Mouse (Mus musculus): ENCODE data around the gene Carns1. TPM values are rescaled to one million over a fixed set of nuclear protein-coding genes. Genes with fewer than 3 reads are reported as not detected.

Gene Carns1
- polyA plus RNA-seq, 1 experiment = 2.1 TPM

- TF ChIP-seq EP300 (IDR thresholded peaks at IDR 0.05; ENCODE audit: insufficient read depth, low read depth, low read length) (no peak), POLR2A (IDR thresholded peaks at IDR 0.05; ENCODE audit: insufficient read depth, low read length) (no peak), CTCF (IDR thresholded peaks at IDR 0.05; ENCODE audit: low read depth, low read length) (no peak)
- Histone ChIP-seq H3K36me3 (ENCODE audit: control insufficient read depth, insufficient read depth, low read length, poor library complexity, severe bottlenecking) (no peaks in the 10 kb centered on the region), H3K4me3 (ENCODE audit: low read depth, low read length) (peak within 1 kb of the TSS; percentile 81), H3K27ac (ENCODE audit: insufficient read depth, low read length) (no peak within 1 kb of the TSS), H3K4me1 (ENCODE audit: control insufficient read depth, insufficient read depth, low read length) (no peaks in the 10 kb centered on the region), H3K9me3 (replicated peaks; ENCODE audit: control insufficient read depth, insufficient read depth, low read length, poor library complexity, severe bottlenecking) (no peaks in the 10 kb centered on the region), H3K9ac (ENCODE audit: low read depth, poor library complexity, severe bottlenecking) (peak within 1 kb of the TSS; percentile 79), H3K27me3 (ENCODE audit: control insufficient read depth, insufficient read depth, low read length, poor library complexity, severe bottlenecking) (no peaks in the 10 kb centered on the region)
These were observed 12.4 kb downstream of the Carns1 start, which contains the start of gene Rps6kb2 for GRCm38 (mm10) chr19:4162646-4163542. TSS of gene Rps6kb2 (minus strand) at chr19:4163354.

GRCm38 (mm10) chr19:4159049-4159448, 16.2 kb downstream of the Carns1 start:
- Histone ChIP-seq H3K9me3 (replicated peaks; ENCODE audit: control insufficient read depth, insufficient read depth, low read length, poor library complexity, severe bottlenecking) (no peaks in the 10 kb centered on the region), H3K27ac (ENCODE audit: insufficient read depth, low read length) (no peak overlapping the region), H3K27me3 (ENCODE audit: control insufficient read depth, insufficient read depth, low read length, poor library complexity, severe bottlenecking) (no peaks in the 10 kb centered on the region), H3K4me1 (ENCODE audit: control insufficient read depth, insufficient read depth, low read length) (no peaks in the 10 kb centered on the region), H3K9ac (ENCODE audit: low read depth, poor library complexity, severe bottlenecking) (no peak overlapping the region), H3K36me3 (ENCODE audit: control insufficient read depth, insufficient read depth, low read length, poor library complexity, severe bottlenecking) (no peaks in the 10 kb centered on the region), H3K4me3 (ENCODE audit: low read depth, low read length) (no peak overlapping the region)
- no peak for TF ChIP-seq POLR2A (IDR thresholded peaks at IDR 0.05; ENCODE audit: insufficient read depth, low read length)
- no peak for TF ChIP-seq EP300 (IDR thresholded peaks at IDR 0.05; ENCODE audit: insufficient read depth, low read depth, low read length)
- TF ChIP-seq CTCF (IDR thresholded peaks at IDR 0.05; ENCODE audit: low read depth, low read length) = no peak

GRCm38 (mm10) chr19:4156771-4157170, 18.5 kb downstream of the Carns1 start:
- Histone ChIP-seq H3K4me3 (ENCODE audit: low read depth, low read length) (no peak overlapping the region), H3K36me3 (ENCODE audit: control insufficient read depth, insufficient read depth, low read length, poor library complexity, severe bottlenecking) (no peaks in the 10 kb centered on the region)

GRCm38 (mm10) chr19:4156073-4156579, 19.2 kb downstream of the Carns1 start:
- Histone ChIP-seq H3K9me3 (replicated peaks; ENCODE audit: control insufficient read depth, insufficient read depth, low read length, poor library complexity, severe bottlenecking) (no peaks in the 10 kb centered on the region), H3K36me3 (ENCODE audit: control insufficient read depth, insufficient read depth, low read length, poor library complexity, severe bottlenecking) (no peaks in the 10 kb centered on the region), H3K27me3 (ENCODE audit: control insufficient read depth, insufficient read depth, low read length, poor library complexity, severe bottlenecking) (no peaks in the 10 kb centered on the region), H3K9ac (ENCODE audit: low read depth, poor library complexity, severe bottlenecking) (0 out of 2 replicates have a peak overlapping the region, but pooled peaks have one; percentile 12), H3K27ac (ENCODE audit: insufficient read depth, low read length) (no peak overlapping the region), H3K4me1 (ENCODE audit: control insufficient read depth, insufficient read depth, low read length) (no peaks in the 10 kb centered on the region), H3K4me3 (ENCODE audit: low read depth, low read length) (peak overlapping the region; percentile 19)
- TF ChIP-seq EP300 (IDR thresholded peaks at IDR 0.05; ENCODE audit: insufficient read depth, low read depth, low read length) (no peak), CTCF (IDR thresholded peaks at IDR 0.05; ENCODE audit: low read depth, low read length) (no peak), POLR2A (IDR thresholded peaks at IDR 0.05; ENCODE audit: insufficient read depth, low read length) (no peak)

More at GRCm38 (mm10) chr19:4156771-4157170, 18.5 kb downstream of the Carns1 start:
- Histone ChIP-seq H3K27me3 (ENCODE audit: control insufficient read depth, insufficient read depth, low read length, poor library complexity, severe bottlenecking) (no peaks in the 10 kb centered on the region), H3K4me1 (ENCODE audit: control insufficient read depth, insufficient read depth, low read length) (no peaks in the 10 kb centered on the region), H3K9me3 (replicated peaks; ENCODE audit: control insufficient read depth, insufficient read depth, low read length, poor library complexity, severe bottlenecking) (no peaks in the 10 kb centered on the region), H3K9ac (ENCODE audit: low read depth, poor library complexity, severe bottlenecking) (no peak overlapping the region), H3K27ac (ENCODE audit: insufficient read depth, low read length) (no peak overlapping the region)
- TF ChIP-seq EP300 (IDR thresholded peaks at IDR 0.05; ENCODE audit: insufficient read depth, low read depth, low read length) = no peak
- no peak for TF ChIP-seq CTCF (IDR thresholded peaks at IDR 0.05; ENCODE audit: low read depth, low read length)
- TF ChIP-seq POLR2A (IDR thresholded peaks at IDR 0.05; ENCODE audit: insufficient read depth, low read length) = no peak

- Histone ChIP-seq H3K27ac (ENCODE audit: insufficient read depth, low read length) (no peak overlapping the region), H3K4me3 (ENCODE audit: low read depth, low read length) (peak overlapping the region; percentile 19), H3K36me3 (ENCODE audit: control insufficient read depth, insufficient read depth, low read length, poor library complexity, severe bottlenecking) (0 out of 2 replicates have a peak, but pooled peaks cover 2% of the 10 kb centered on the region), H3K9me3 (replicated peaks; ENCODE audit: control insufficient read depth, insufficient read depth, low read length, poor library complexity, severe bottlenecking) (no peaks in the 10 kb centered on the region), H3K9ac (ENCODE audit: low read depth, poor library complexity, severe bottlenecking) (no peak overlapping the region), H3K27me3 (ENCODE audit: control insufficient read depth, insufficient read depth, low read length, poor library complexity, severe bottlenecking) (no peaks in the 10 kb centered on the region), H3K4me1 (ENCODE audit: control insufficient read depth, insufficient read depth, low read length) (no peaks in the 10 kb centered on the region)
- TF ChIP-seq POLR2A (IDR thresholded peaks at IDR 0.05; ENCODE audit: insufficient read depth, low read length) (no peak), CTCF (IDR thresholded peaks at IDR 0.05; ENCODE audit: low read depth, low read length) (no peak), EP300 (IDR thresholded peaks at IDR 0.05; ENCODE audit: insufficient read depth, low read depth, low read length) (no peak)
These were observed 19.8 kb downstream of the Carns1 start for GRCm38 (mm10) chr19:4155223-4156072.
